Mouse (Mus musculus) midbrain, postnatal 0 days (tissue): ENCODE data around the gene Gm20388. TPM values are rescaled to one million over a fixed set of nuclear protein-coding genes. Genes with fewer than 3 reads are reported as not detected.

Experiments
- ATAC-seq: fragments of 200-750 bp; cut with Nextera tagmentation; 2 replicates; pipeline ENCODE4 v1.8.0; 2017; ENCODE audit warnings: moderate number of reproducible peaks, mild to moderate bottlenecking, moderate TSS enrichment, moderate library complexity; ENCODE audit not compliant: low FRiP score
- DNase-seq: peaks from one replicate; pipeline ENCODE4 v3.0.0-alpha.2; 2015; ENCODE audit warnings: low spot score
- H3K27ac ChIP-seq: fragments of 300-500 bp; sonication (generic); 2 replicates; pipeline ENCODE4 v1.5.1; 2014; ENCODE audit warnings: low read depth, mild to moderate bottlenecking, low read length, mixed read lengths
- H3K27me3 ChIP-seq: fragments of 300-500 bp; sonication (generic); 2 replicates; pipeline ENCODE4 v1.6.1; 2014; ENCODE audit warnings: low read length, control low read depth, mixed read lengths; ENCODE audit not compliant: insufficient read depth
- H3K36me3 ChIP-seq: fragments of 300-500 bp; sonication (generic); 2 replicates; pipeline ENCODE4 v1.6.1; 2014; ENCODE audit warnings: low read length, control low read depth, mixed read lengths; ENCODE audit not compliant: insufficient read depth
- H3K4me1 ChIP-seq: fragments of 300-500 bp; sonication (generic); 2 replicates; pipeline ENCODE4 v1.6.1; 2014; ENCODE audit warnings: mild to moderate bottlenecking, control low read depth, antibody characterized with exemption, low read length, mixed read lengths; ENCODE audit not compliant: insufficient read depth
- H3K4me2 ChIP-seq: fragments of 300-500 bp; sonication (generic); 2 replicates; pipeline ENCODE4 v1.6.1; 2014; ENCODE audit warnings: low read depth, mild to moderate bottlenecking, low read length, mixed read lengths; ENCODE audit not compliant: poor library complexity, severe bottlenecking
- H3K4me3 ChIP-seq: fragments of 300-500 bp; sonication (generic); 2 replicates; pipeline ENCODE4 v1.5.1; 2014; ENCODE audit warnings: low read depth, mild to moderate bottlenecking, low read length, moderate library complexity
- H3K9ac ChIP-seq: fragments of 300-500 bp; sonication (generic); replicated peaks from 2 replicates; pipeline ENCODE4 v1.6.1; 2014; ENCODE audit warnings: mild to moderate bottlenecking, low read length, moderate library complexity, mixed read lengths; ENCODE audit not compliant: poor library complexity, severe bottlenecking
- H3K9me3 ChIP-seq: fragments of 300-500 bp; sonication (generic); 2 replicates; pipeline ENCODE4 v1.6.1; 2016; ENCODE audit warnings: low read length, control low read depth
- CTCF ChIP-seq: IDR thresholded peaks from 2 replicates; pipeline ENCODE4 v1.5.1; 2016; ENCODE audit warnings: antibody characterized with exemption, mild to moderate bottlenecking
- WGBS: fragments of 180-500 bp; shearing (Covaris S2); extraction: QIAGEN DNeasy Blood & Tissue Kit; methylation state at CpG from one replicate; pipeline ENCODE4 v1.1.7; 2014; 5-methylcytosine and 5-hydroxymethylcytosine counted together
- polyA plus RNA-seq: library from polyadenylated mRNA; unstranded; fragments of >200 nt; fragmentation: Nextera tagmentation; extraction: Ambion mirVana; gene quantifications from 2 replicates; pipeline ENCODE4 v1.2.1, GENCODE M21; 2015
- total RNA-seq: library from RNA; depleted of rRNA; stranded (reverse); fragments of >200 nt; gene quantifications from 2 replicates; pipeline ENCODE4 v1.2.3, GENCODE M21; 2014

Gm20388 gene
- total and polyA plus RNA-seq, 2 experiments from 2014 or later = 74.2 TPM; not detected in 1

- no peak for DNase-seq
- no peak overlapping the region for H3K4me2 ChIP-seq
- ATAC-seq = no peak
- WGBS = 72% methylated on average over 6 of the region's 6 CpGs
- no peak overlapping the region for H3K9ac ChIP-seq
- no peaks in the 10 kb centered on the region for H3K36me3 ChIP-seq
- no peak overlapping the region for H3K4me3 ChIP-seq
- no peaks in the 10 kb centered on the region for H3K4me1 ChIP-seq
- H3K9me3 ChIP-seq = no peaks in the 10 kb centered on the region
- H3K27me3 ChIP-seq = no peaks in the 10 kb centered on the region
- TF ChIP-seq CTCF = no peak
- H3K27ac ChIP-seq = no peak overlapping the region
Measured at GRCm38 (mm10) chr8:120074516-120074915, 163.9 kb downstream of the Gm20388 start.

GRCm38 (mm10) chr8:120075347-120075746 lies 164.7 kb downstream of the Gm20388 start:
- DNase-seq (no peak), ATAC-seq (no peak)
- no peak for TF ChIP-seq CTCF
- WGBS = 41% methylated on average over 6 of the region's 6 CpGs
- Histone ChIP-seq H3K4me1 (no peaks in the 10 kb centered on the region), H3K9ac (no peak overlapping the region), H3K27me3 (no peaks in the 10 kb centered on the region), H3K4me2 (no peak overlapping the region), H3K27ac (no peak overlapping the region), H3K4me3 (no peak overlapping the region), H3K36me3 (no peaks in the 10 kb centered on the region), H3K9me3 (no peaks in the 10 kb centered on the region)

GRCm38 (mm10) chr8:120078080-120078479 lies 167.4 kb downstream of the Gm20388 start:
- Histone ChIP-seq H3K27me3 (no peaks in the 10 kb centered on the region), H3K27ac (no peak overlapping the region), H3K36me3 (peaks cover 24% of the 10 kb centered on the region), H3K9me3 (no peaks in the 10 kb centered on the region), H3K4me1 (no peaks in the 10 kb centered on the region), H3K4me2 (no peak overlapping the region), H3K9ac (no peak overlapping the region), H3K4me3 (no peak overlapping the region)
- ATAC-seq = peak; percentile 29; the same call in 1 of the 2 replicates
- peak; percentile 84 for TF ChIP-seq CTCF
- peak; percentile 78 for DNase-seq
- WGBS = 12% methylated on average over 10 of the region's 10 CpGs

GRCm38 (mm10) chr8:120079361-120079760 lies 168.7 kb downstream of the Gm20388 start:
- Histone ChIP-seq H3K27me3 (no peaks in the 10 kb centered on the region), H3K4me3 (no peak overlapping the region), H3K4me1 (no peaks in the 10 kb centered on the region), H3K9ac (no peak overlapping the region), H3K9me3 (no peaks in the 10 kb centered on the region), H3K4me2 (no peak overlapping the region), H3K27ac (no peak overlapping the region), H3K36me3 (peaks cover 32% of the 10 kb centered on the region)
- WGBS = 65% methylated on average over 5 of the region's 5 CpGs
- DNase-seq (no peak), ATAC-seq (no peak)
- TF ChIP-seq CTCF = no peak

- ATAC-seq (no peak), DNase-seq (peak; percentile 44)
- no peak overlapping the region for H3K27ac ChIP-seq
- no peak overlapping the region for H3K4me3 ChIP-seq
- no peak overlapping the region for H3K4me2 ChIP-seq
- no peak overlapping the region for H3K9ac ChIP-seq
- H3K9me3 ChIP-seq = no peaks in the 10 kb centered on the region
- TF ChIP-seq CTCF = no peak
- WGBS = 90% methylated on average over 8 of the region's 8 CpGs
- peaks cover 68% of the 10 kb centered on the region for H3K36me3 ChIP-seq
- no peaks in the 10 kb centered on the region for H3K4me1 ChIP-seq
- no peaks in the 10 kb centered on the region for H3K27me3 ChIP-seq
Measured at GRCm38 (mm10) chr8:120083261-120083660, 172.6 kb downstream of the Gm20388 start.

- H3K4me2 ChIP-seq = no peak overlapping the region
- no peak overlapping the region for H3K4me3 ChIP-seq
- TF ChIP-seq CTCF = no peak
- 96% methylated on average over 8 of the region's 8 CpGs for WGBS
- ATAC-seq = no peak
- H3K9ac ChIP-seq = no peak overlapping the region
- H3K27ac ChIP-seq = no peak overlapping the region
- DNase-seq = no peak
- no peaks in the 10 kb centered on the region for H3K9me3 ChIP-seq
- peaks cover 74% of the 10 kb centered on the region for H3K36me3 ChIP-seq
- H3K27me3 ChIP-seq = no peaks in the 10 kb centered on the region
- H3K4me1 ChIP-seq = no peaks in the 10 kb centered on the region
Measured at GRCm38 (mm10) chr8:120084783-120085182, 174.1 kb downstream of the Gm20388 start.
